ENCODE assay signal across 8 mouse cellular contexts in genomic region chr17:34392321-34392720, GRCm38 (mm10). TPM values are rescaled to one million over a fixed set of nuclear protein-coding genes. Genes with fewer than 3 reads are reported as not detected.
A peak's percentile ranks its signal among the peaks of the same experiment; 100 is the strongest.
DNase-seq lines count a peak whose midpoint lies in the region; ATAC-seq and TF ChIP-seq lines count a peak whose summit lies in the region.

No protein-coding gene starts in this region.

- peak; percentile 16 for DNase-seq in urinary bladder, postnatal 14 days (ENCODE audit: low spot score)
- DNase-seq in urinary bladder, postnatal 25 days (ENCODE audit: low spot score), result no peak
- peak; percentile 37 to 41 for DNase-seq in heart, postnatal 10 days
- DNase-seq in kidney, postnatal 0 days (ENCODE audit: low spot score), result peak; percentile 47
- peak; percentile 6 for DNase-seq in lung, postnatal 14 days
- DNase-seq in urinary bladder, postnatal 10 days (ENCODE audit: low spot score), result no peak

- TF ChIP-seq POLR2A in small intestine, adult 2 months (IDR thresholded peaks at IDR 0.05; ENCODE audit: low read depth, low read length), result no peak

- peaks cover 10% of the 10 kb centered on the region for H3K27me3 ChIP-seq in embryonic facial prominence, embryonic 12.5 days
- no peaks in the 10 kb centered on the region for H3K27me3 ChIP-seq in kidney, postnatal 0 days (ENCODE audit: insufficient read depth, low read length)
- H3K27me3 ChIP-seq in small intestine, adult 2 months (ENCODE audit: control insufficient read depth, insufficient read depth, low read length), result no peaks in the 10 kb centered on the region

- peak overlapping the region; percentile 64 for H3K4me2 ChIP-seq in embryonic facial prominence, embryonic 12.5 days (replicated peaks)
- H3K4me2 ChIP-seq in kidney, postnatal 0 days (ENCODE audit: low read length), result peak overlapping the region; percentile 58

- H3K9ac ChIP-seq in embryonic facial prominence, embryonic 12.5 days, result 0 out of 2 replicates have a peak overlapping the region, but pooled peaks have one; percentile 15
- H3K9ac ChIP-seq in kidney, postnatal 0 days (ENCODE audit: low read depth, low read length), result no peak overlapping the region

- no peak for TF ChIP-seq CTCF in kidney, postnatal 0 days (IDR thresholded peaks at IDR 0.05; ENCODE audit: low read depth)
- no peak for TF ChIP-seq CTCF in small intestine, adult 2 months (IDR thresholded peaks at IDR 0.05; ENCODE audit: extremely low read depth, insufficient read length, insufficient replicate concordance, low read depth, low read length)

- no peak overlapping the region for H3K27ac ChIP-seq in embryonic facial prominence, embryonic 12.5 days
- H3K27ac ChIP-seq in kidney, postnatal 0 days, result no peak overlapping the region
- H3K27ac ChIP-seq in small intestine, adult 2 months (ENCODE audit: insufficient read depth, low read depth, low read length), result no peak overlapping the region

- H3K4me3 ChIP-seq in embryonic facial prominence, embryonic 12.5 days, result peak overlapping the region; percentile 31
- H3K4me3 ChIP-seq in kidney, postnatal 0 days (replicated peaks; ENCODE audit: low read depth, low read length), result peak overlapping the region; percentile 18; the same call in 1 of the 2 replicates
- H3K4me3 ChIP-seq in small intestine, adult 2 months (ENCODE audit: low read depth, low read length), result peak overlapping the region; percentile 57

- WGBS in embryonic facial prominence, embryonic 12.5 days, result 3% methylated on average over 24 of the region's 24 CpGs
- 4% methylated on average over 24 of the region's 24 CpGs for WGBS in kidney, postnatal 0 days
- WGBS in small intestine, adult 2 months, result 3% methylated on average over 24 of the region's 24 CpGs

- no peaks in the 10 kb centered on the region for H3K9me3 ChIP-seq in embryonic facial prominence, embryonic 12.5 days
- no peaks in the 10 kb centered on the region for H3K9me3 ChIP-seq in kidney, postnatal 0 days (replicated peaks; ENCODE audit: low read length)

- H3K4me1 ChIP-seq in embryonic facial prominence, embryonic 12.5 days, result no peaks in the 10 kb centered on the region
- H3K4me1 ChIP-seq in kidney, postnatal 0 days (replicated peaks; ENCODE audit: insufficient read depth, low read length), result peaks cover 5% of the 10 kb centered on the region; the same call in 1 of the 2 replicates
- no peaks in the 10 kb centered on the region for H3K4me1 ChIP-seq in small intestine, adult 2 months (ENCODE audit: control insufficient read depth, insufficient read depth, insufficient read length, low read length)

- no peak for ATAC-seq in embryonic facial prominence, embryonic 12.5 days (ENCODE audit: insufficient number of reproducible peaks, insufficient read depth, low FRiP score, low TSS enrichment)
- ATAC-seq in kidney, postnatal 0 days (replicated peaks; ENCODE audit: low FRiP score, low read depth), result no peak

- H3K36me3 ChIP-seq in embryonic facial prominence, embryonic 12.5 days, result no peaks in the 10 kb centered on the region
- no peaks in the 10 kb centered on the region for H3K36me3 ChIP-seq in kidney, postnatal 0 days (ENCODE audit: insufficient read depth, low read length)
- no peaks in the 10 kb centered on the region for H3K36me3 ChIP-seq in small intestine, adult 2 months (ENCODE audit: control insufficient read depth, insufficient read depth, low read length)

- intact Hi-C loops in heart, postnatal 10 days (cut with DNase I), result no loop called here

RNA-seq across cellular contexts. Expression of gene BC051142, which starts 6.3 kb away (rescaled TPM):
- 0.81 and 1.00 TPM in 2 replicates for polyA plus RNA-seq in embryonic facial prominence, embryonic 12.5 days (2016; fragmentation: Nextera tagmentation; extraction: Ambion mirVana)
- not detected for total RNA-seq in heart, postnatal 10 days (2021)
- polyA plus RNA-seq in kidney, postnatal 0 days (2015; fragmentation: Nextera tagmentation; extraction: Ambion mirVana), result 1.2 and 1.4 TPM in 2 replicates
- polyA plus RNA-seq in small intestine, adult 2 months (2012; rRNA removed), result not detected in 2 replicates

RNA-seq across cellular contexts. Expression of gene Btnl1, which starts 15.4 kb away (rescaled TPM):
- not detected in 2 replicates for polyA plus RNA-seq in embryonic facial prominence, embryonic 12.5 days (2016; fragmentation: Nextera tagmentation; extraction: Ambion mirVana)
- not detected for total RNA-seq in heart, postnatal 10 days (2021)
- polyA plus RNA-seq in kidney, postnatal 0 days (2015; fragmentation: Nextera tagmentation; extraction: Ambion mirVana), result not detected in 2 replicates
- 78.7 and 178 TPM in 2 replicates for polyA plus RNA-seq in small intestine, adult 2 months (2012; rRNA removed)

RNA-seq across cellular contexts. Expression of gene Btnl2, which starts 37.7 kb away (rescaled TPM):
- polyA plus RNA-seq in embryonic facial prominence, embryonic 12.5 days (2016; fragmentation: Nextera tagmentation; extraction: Ambion mirVana), result not detected in 2 replicates
- under 1 TPM; 0.22 to 0.30 TPM for total RNA-seq in heart, postnatal 10 days (2021)
- polyA plus RNA-seq in kidney, postnatal 0 days (2015; fragmentation: Nextera tagmentation; extraction: Ambion mirVana), result 0.04 TPM in 1 of 2 replicates, not detected in the other
- 43.4 and 105 TPM in 2 replicates for polyA plus RNA-seq in small intestine, adult 2 months (2012; rRNA removed)

Comparison
In these comparisons a context has a peak if more than half of its experiments do, and no peak if none do; other contexts are left out.
1. DNase-seq: peak in urinary bladder, postnatal 14 days (single experiment), heart, postnatal 10 days (2 of 2), kidney, postnatal 0 days (single experiment) and lung, postnatal 14 days (single experiment); none in urinary bladder, postnatal 25 days (single experiment) and urinary bladder, postnatal 10 days (single experiment).
2. RNA of gene Btnl1, which starts 15.4 kb away (polyA plus RNA-seq): 78.7 to 178 TPM in small intestine, adult 2 months; not detected in embryonic facial prominence, embryonic 12.5 days and not detected in kidney, postnatal 0 days; every median in the first group is over 10 times any median in the second.
3. RNA of gene Btnl2, which starts 37.7 kb away (polyA plus RNA-seq): 43.4 to 105 TPM in small intestine, adult 2 months; 0.04 TPM in kidney, postnatal 0 days and not detected in embryonic facial prominence, embryonic 12.5 days; every median in the first group is over 10 times any median in the second.
4. Peak in every context shown above with its lines, with median percentiles within 50 percentile points of each other: H3K4me3 ChIP-seq.